Comparison of ENCODE assay signal across 18 mouse cellular contexts in genomic region chr19:5516906-5517505, GRCm38 (mm10). TPM values are rescaled to one million over a fixed set of nuclear protein-coding genes. Genes with fewer than 3 reads are reported as not detected.
DNase-seq lines count a peak whose midpoint lies in the region; ATAC-seq and TF ChIP-seq lines count a peak whose summit lies in the region.
"Had no signal": no experiment of that assay in that cellular context is flagged by ENCODE, and none has a peak within 500 bp of the region (broad histone marks: within the 10 kb centered on the region; RNA-seq: fewer than 3 reads in every experiment).

No protein-coding gene starts in this region.

- TF ChIP-seq CTCF in intestine, postnatal 0 days (IDR thresholded peaks at IDR 0.05; ENCODE audit: low read depth), result peak; percentile 32; the same call in 1 of the 2 replicates

- no peak for ATAC-seq in intestine, postnatal 0 days
- ATAC-seq: forebrain, embryonic 14.5 days had no signal

- H3K36me3 ChIP-seq in intestine, postnatal 0 days (ENCODE audit: control insufficient read depth, insufficient read depth), result no peaks in the 10 kb centered on the region
- H3K36me3 ChIP-seq: G1E had no signal

- H3K4me1 ChIP-seq in intestine, postnatal 0 days (replicated peaks; ENCODE audit: control insufficient read depth, insufficient read depth, low read length), result no peaks in the 10 kb centered on the region; the same call in none of the 2 replicates

- H3K27ac ChIP-seq in intestine, postnatal 0 days (ENCODE audit: low read depth, low read length), result peak overlapping the region; percentile 23

- 78% methylated on average over 8 of the region's 8 CpGs for WGBS in intestine, postnatal 0 days

- no peak overlapping the region for H3K9ac ChIP-seq in intestine, postnatal 0 days (ENCODE audit: low read depth, low read length)

- H3K4me2 ChIP-seq in intestine, postnatal 0 days (replicated peaks; ENCODE audit: low read depth), result no peak overlapping the region
- H3K4me2 ChIP-seq: heart, embryonic 11.5 days had no signal

- H3K4me3 ChIP-seq in intestine, postnatal 0 days (ENCODE audit: low read depth, low read length), result no peak overlapping the region

- H3K9me3 ChIP-seq in intestine, postnatal 0 days (ENCODE audit: control insufficient read depth), result no peaks in the 10 kb centered on the region
- H3K9me3 ChIP-seq: G1E had no signal

- DNase-seq in adrenal gland, adult (ENCODE audit: inconsistent age in 2 of 2, low spot score in 1 of 2), result peak; percentile 23 to 41
- no peak for DNase-seq in adrenal gland, postnatal 14 days
- DNase-seq in layer of hippocampus, adult 11-12 months (ENCODE audit: low spot score), result peak; percentile 53
- DNase-seq in layer of hippocampus, adult 18-20 months (ENCODE audit: low spot score in 2 of 2), result no peak
- peak; percentile 64 for DNase-seq in ES-CJ7 (ENCODE audit: low read depth, low spot score)
- DNase-seq in urinary bladder, postnatal 36 days (ENCODE audit: low spot score in 2 of 2), result no peak
- no peak for DNase-seq in right cerebral cortex, postnatal 36 days (ENCODE audit: low spot score in 2 of 2)
- DNase-seq: adrenal gland, adult 8-10 months; heart, postnatal 4 days; kidney, postnatal 4 days; midbrain, embryonic 14.5 days; thymus, postnatal 25 days had no signal

- no peaks in the 10 kb centered on the region for H3K27me3 ChIP-seq in intestine, postnatal 0 days (replicated peaks; ENCODE audit: control insufficient read depth, insufficient read depth, low read length)

RNA-seq across cellular contexts. Expression of gene Snx32, which starts 6.7 kb away (rescaled TPM):
- total RNA-seq in adrenal gland, postnatal 14 days (2021), result 10.4 and 11.8 TPM in 2 replicates
- total RNA-seq in layer of hippocampus, adult 18-20 months (2021), result 10 to 100 TPM; 79.9 to 85.2 TPM
- polyA plus RNA-seq in intestine, postnatal 0 days (2015; fragmentation: Nextera tagmentation; extraction: Ambion mirVana), result 3.8 and 4.5 TPM in 2 replicates

RNA-seq across cellular contexts. Expression of gene 1700020D05Rik, which starts 13.4 kb away (rescaled TPM):
- total RNA-seq in adrenal gland, postnatal 14 days (2021), result 1.0 and 2.2 TPM in 2 replicates
- 1 to 10 TPM; 4.3 to 6.4 TPM for total RNA-seq in layer of hippocampus, adult 18-20 months (2021)
- polyA plus RNA-seq in intestine, postnatal 0 days (2015; fragmentation: Nextera tagmentation; extraction: Ambion mirVana), result not detected in 2 replicates
- total RNA-seq: common myeloid progenitor, adult 5-6 weeks had no signal
- polyA plus RNA-seq: forebrain, embryonic 14.5 days; heart, embryonic 11.5 days; intestine, embryonic 14.5 days had no signal

RNA-seq across cellular contexts. Expression of gene Cfl1, which starts 26.8 kb away (rescaled TPM):
- 640 and 706 TPM in 2 replicates for total RNA-seq in adrenal gland, postnatal 14 days (2021)
- 1,000 to 10,000 TPM; 1,259 to 1,272 TPM for total RNA-seq in layer of hippocampus, adult 18-20 months (2021)
- 1,685 and 1,786 TPM in 2 replicates for polyA plus RNA-seq in intestine, postnatal 0 days (2015; fragmentation: Nextera tagmentation; extraction: Ambion mirVana)

RNA-seq across cellular contexts. Expression of gene Mus81, which starts 28.8 kb away (rescaled TPM):
- 22.3 and 28.6 TPM in 2 replicates for total RNA-seq in adrenal gland, postnatal 14 days (2021)
- total RNA-seq in layer of hippocampus, adult 18-20 months (2021), result 10 to 100 TPM; 28.3 to 28.4 TPM
- 12.4 and 14.4 TPM in 2 replicates for polyA plus RNA-seq in intestine, postnatal 0 days (2015; fragmentation: Nextera tagmentation; extraction: Ambion mirVana)

RNA-seq across cellular contexts. Expression of gene Efemp2, which starts 43.3 kb away (rescaled TPM):
- total RNA-seq in adrenal gland, postnatal 14 days (2021), result 42.5 and 45.9 TPM in 2 replicates
- 10 to 100 TPM; 11.6 to 13.1 TPM for total RNA-seq in layer of hippocampus, adult 18-20 months (2021)
- 39.4 and 40.7 TPM in 2 replicates for polyA plus RNA-seq in intestine, postnatal 0 days (2015; fragmentation: Nextera tagmentation; extraction: Ambion mirVana)

Comparison
In these comparisons a context has a peak if more than half of its experiments do, and no peak if none do; other contexts are left out.
1. DNase-seq: peak in adrenal gland, adult (2 of 2), layer of hippocampus, adult 11-12 months (single experiment) and ES-CJ7 (single experiment); none in adrenal gland, postnatal 14 days (single experiment), layer of hippocampus, adult 18-20 months (0 of 2), urinary bladder, postnatal 36 days (0 of 2) and right cerebral cortex, postnatal 36 days (0 of 2).